Mouse (Mus musculus): ENCODE results near the gene Cited4. TPM values are rescaled to one million over a fixed set of nuclear protein-coding genes. Genes with fewer than 3 reads are reported as not detected.

Gene Cited4
- polyA plus RNA-seq, 1 experiment from 2014 or later, result 9.9 TPM

GRCm38 (mm10) chr4:120683278-120683997 is 17.1 kb downstream of the Cited4 start:
- Histone ChIP-seq H3K4me1 (peaks cover 6% of the 10 kb centered on the region; the same call in 1 of the 2 replicates), H3K36me3 (replicated peaks) (no peaks in the 10 kb centered on the region), H3K9me3 (no peaks in the 10 kb centered on the region), H3K27ac (replicated peaks) (no peak overlapping the region), H3K4me3 (no peak overlapping the region), H3K27me3 (replicated peaks; ENCODE audit: low read depth, poor library complexity, severe bottlenecking) (0 out of 2 replicates have a peak, but pooled peaks cover 4% of the 10 kb centered on the region)
- DNase-seq (ENCODE audit: low spot score), result no peak
- 61% methylated on average over 9 of the region's 9 CpGs for WGBS

GRCm38 (mm10) chr4:120687282-120687681 is 20.9 kb downstream of the Cited4 start:
- H3K27me3 ChIP-seq (replicated peaks; ENCODE audit: low read depth, poor library complexity, severe bottlenecking), result no peaks in the 10 kb centered on the region
- no peaks in the 10 kb centered on the region for H3K36me3 ChIP-seq (replicated peaks)
- no peak overlapping the region for H3K27ac ChIP-seq (replicated peaks)
- no peak overlapping the region for H3K4me3 ChIP-seq
- peaks cover 6% of the 10 kb centered on the region; the same call in 1 of the 2 replicates for H3K4me1 ChIP-seq
- H3K9me3 ChIP-seq, result no peaks in the 10 kb centered on the region
- 47% methylated on average over 6 of the region's 6 CpGs for WGBS
- DNase-seq (ENCODE audit: low spot score), result no peak

GRCm38 (mm10) chr4:120689317-120689716 is 22.9 kb downstream of the Cited4 start:
- 67% methylated on average over 6 of the region's 6 CpGs for WGBS
- no peaks in the 10 kb centered on the region for H3K36me3 ChIP-seq (replicated peaks)
- no peak for DNase-seq (ENCODE audit: low spot score)

DNA sequence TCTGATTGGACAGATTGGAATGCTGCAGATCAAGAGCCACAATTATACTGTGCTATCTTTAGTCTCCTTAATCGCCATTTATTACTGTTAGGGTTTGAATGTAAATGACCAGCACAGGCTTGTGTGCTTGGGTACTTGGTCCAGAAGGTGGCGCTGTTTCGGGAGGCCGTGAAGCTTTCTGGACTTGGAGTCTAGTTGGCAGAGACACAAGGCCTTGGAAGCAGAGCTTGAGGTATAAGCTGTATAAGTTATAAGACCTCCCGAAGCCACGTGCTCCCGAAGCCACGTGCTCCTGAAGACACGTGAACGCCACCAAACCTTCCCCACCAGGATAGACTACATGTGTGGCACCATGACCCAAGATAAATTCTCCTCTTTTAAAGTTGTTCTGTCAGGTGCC is 26.3 kb downstream of the Cited4 start:
- Histone ChIP-seq H3K36me3 (replicated peaks) (no peaks in the 10 kb centered on the region), H3K27ac (replicated peaks) (no peak overlapping the region), H3K4me3 (no peak overlapping the region), H3K4me1 (peaks cover 4% of the 10 kb centered on the region; the same call in 1 of the 2 replicates), H3K27me3 (replicated peaks; ENCODE audit: low read depth, poor library complexity, severe bottlenecking) (peaks cover 30% of the 10 kb centered on the region), H3K9me3 (no peaks in the 10 kb centered on the region)
- 41% methylated on average over 10 of the region's 10 CpGs for WGBS
- peak; percentile 71 for DNase-seq (ENCODE audit: low spot score)

More at GRCm38 (mm10) chr4:120689317-120689716, 22.9 kb downstream of the Cited4 start:
- Histone ChIP-seq H3K27me3 (replicated peaks; ENCODE audit: low read depth, poor library complexity, severe bottlenecking) (peaks cover 4% of the 10 kb centered on the region; the same call in 1 of the 2 replicates), H3K4me1 (peaks cover 6% of the 10 kb centered on the region; the same call in 1 of the 2 replicates), H3K4me3 (no peak overlapping the region), H3K27ac (replicated peaks) (no peak overlapping the region), H3K9me3 (no peaks in the 10 kb centered on the region)

- WGBS, result 87% methylated on average over 8 of the region's 8 CpGs
- H3K27ac ChIP-seq (replicated peaks), result no peak overlapping the region
- H3K27me3 ChIP-seq (replicated peaks; ENCODE audit: low read depth, poor library complexity, severe bottlenecking), result peaks cover 73% of the 10 kb centered on the region
- no peaks in the 10 kb centered on the region for H3K9me3 ChIP-seq
- H3K36me3 ChIP-seq (replicated peaks), result no peaks in the 10 kb centered on the region
- DNase-seq (ENCODE audit: low spot score), result no peak
- H3K4me3 ChIP-seq, result no peak overlapping the region; the same call in 1 of the 2 replicates
- H3K4me1 ChIP-seq, result peaks cover 9% of the 10 kb centered on the region
Measured at GRCm38 (mm10) chr4:120697353-120697752, 31.0 kb downstream of the Cited4 start.

DNA sequence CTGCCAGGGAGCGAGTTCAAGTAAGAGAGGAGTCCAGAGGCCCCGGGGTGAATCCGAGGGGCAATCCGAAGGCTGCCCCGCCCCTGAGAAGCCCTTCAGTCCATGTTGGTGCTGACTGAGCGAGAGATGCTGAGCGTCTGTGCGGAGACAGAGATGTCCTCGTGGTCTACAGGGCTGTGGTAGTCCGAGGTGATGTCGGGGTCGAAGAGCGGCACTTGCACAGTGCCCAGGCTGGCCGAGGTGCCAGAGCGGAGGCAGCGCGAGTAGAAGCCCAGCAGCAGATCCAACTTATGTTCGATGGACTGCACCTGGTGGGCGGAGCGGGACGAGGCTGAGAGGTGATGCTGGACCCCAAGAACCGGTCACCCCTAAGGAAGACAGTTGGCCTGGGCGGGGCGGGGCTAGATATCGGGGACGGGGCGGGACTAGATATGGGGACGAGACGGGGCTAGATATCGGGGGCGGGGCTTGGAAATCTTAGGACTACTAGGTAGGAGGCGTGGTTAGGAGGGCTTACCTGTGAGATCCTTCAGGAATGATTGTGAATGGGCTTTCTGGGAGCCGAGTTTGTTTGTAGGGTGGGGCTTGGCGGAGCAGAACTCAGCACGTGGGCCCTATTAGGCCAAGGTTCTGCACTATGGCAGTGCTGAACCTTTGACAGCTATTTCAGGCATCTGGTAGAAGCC is 31.6 kb downstream of the Cited4 start:
- H3K27me3 ChIP-seq (replicated peaks; ENCODE audit: low read depth, poor library complexity, severe bottlenecking), result peaks cover 77% of the 10 kb centered on the region
- WGBS, result 12% methylated on average over 35 of the region's 35 CpGs
- H3K4me1 ChIP-seq, result peaks cover 9% of the 10 kb centered on the region
- H3K27ac ChIP-seq (replicated peaks), result no peak overlapping the region
- H3K36me3 ChIP-seq (replicated peaks), result no peaks in the 10 kb centered on the region
- H3K9me3 ChIP-seq, result no peaks in the 10 kb centered on the region
- no peak for DNase-seq (ENCODE audit: low spot score)
- peak overlapping the region; percentile 36 for H3K4me3 ChIP-seq

- 72% methylated on average over 3 of the region's 3 CpGs for WGBS
- Histone ChIP-seq H3K4me1 (peaks cover 9% of the 10 kb centered on the region), H3K27me3 (replicated peaks; ENCODE audit: low read depth, poor library complexity, severe bottlenecking) (peaks cover 73% of the 10 kb centered on the region), H3K4me3 (no peak overlapping the region), H3K36me3 (replicated peaks) (no peaks in the 10 kb centered on the region), H3K9me3 (no peaks in the 10 kb centered on the region), H3K27ac (replicated peaks) (no peak overlapping the region)
- no peak for DNase-seq (ENCODE audit: low spot score)
Measured at GRCm38 (mm10) chr4:120701180-120701579, 34.8 kb downstream of the Cited4 start.

DNA sequence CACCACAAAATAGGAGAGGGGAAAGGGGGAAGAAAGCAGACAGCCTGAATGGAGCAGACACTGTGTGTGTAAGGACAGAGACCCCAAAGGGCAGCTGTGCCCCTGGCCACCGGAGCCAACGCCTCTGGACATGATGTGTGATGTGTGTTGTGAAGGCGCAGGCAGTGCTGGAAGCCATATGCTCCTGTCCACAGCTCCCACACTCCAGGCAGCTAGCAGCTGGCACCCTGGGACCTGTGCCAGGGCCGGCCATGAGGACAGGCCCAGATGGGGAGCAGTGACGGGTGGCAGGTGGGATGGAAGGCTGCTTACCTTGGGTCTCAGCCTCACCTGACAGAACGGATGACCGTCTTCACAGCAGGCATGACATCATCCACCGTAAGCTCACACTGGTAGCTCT is 35.7 kb downstream of the Cited4 start:
- Histone ChIP-seq H3K27ac (replicated peaks) (no peak overlapping the region), H3K9me3 (no peaks in the 10 kb centered on the region), H3K36me3 (replicated peaks) (no peaks in the 10 kb centered on the region), H3K4me1 (peaks cover 9% of the 10 kb centered on the region), H3K4me3 (no peak overlapping the region), H3K27me3 (replicated peaks; ENCODE audit: low read depth, poor library complexity, severe bottlenecking) (peaks cover 64% of the 10 kb centered on the region)
- WGBS, result 88% methylated on average over 8 of the region's 8 CpGs
- DNase-seq (ENCODE audit: low spot score), result no peak

- no peaks in the 10 kb centered on the region for H3K36me3 ChIP-seq (replicated peaks)
- 95% methylated on average over 2 of the region's 2 CpGs for WGBS
Measured at GRCm38 (mm10) chr4:120702511-120702910, 36.1 kb downstream of the Cited4 start.

DNA sequence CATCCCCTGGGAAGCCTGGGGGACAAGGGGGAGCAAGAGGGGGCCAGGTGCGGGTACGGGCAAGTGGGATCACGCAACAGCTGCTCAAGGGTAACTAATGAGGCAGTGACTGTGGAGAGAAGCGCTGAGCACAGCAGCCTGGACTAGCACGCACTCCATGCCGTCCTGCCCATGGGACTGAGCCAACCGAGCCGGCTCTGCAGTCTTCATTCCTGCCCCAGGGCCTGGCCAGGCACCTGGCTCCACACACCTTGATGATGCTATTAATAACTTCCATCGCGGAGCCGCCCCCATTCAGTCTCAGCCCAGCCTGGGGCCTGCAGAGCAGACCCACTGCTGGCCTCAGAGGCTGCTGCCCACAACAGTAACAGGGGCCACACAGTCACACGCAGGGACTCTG is 45.9 kb downstream of the Cited4 start:
- H3K4me3 ChIP-seq, result no peak overlapping the region
- H3K4me1 ChIP-seq, result peaks cover 37% of the 10 kb centered on the region
- H3K9me3 ChIP-seq, result no peaks in the 10 kb centered on the region
- 81% methylated on average over 12 of the region's 12 CpGs for WGBS
- H3K27ac ChIP-seq (replicated peaks), result no peak overlapping the region
- no peak for DNase-seq (ENCODE audit: low spot score)
- H3K27me3 ChIP-seq (replicated peaks; ENCODE audit: low read depth, poor library complexity, severe bottlenecking), result peaks cover 47% of the 10 kb centered on the region
- no peaks in the 10 kb centered on the region for H3K36me3 ChIP-seq (replicated peaks)

More at GRCm38 (mm10) chr4:120702511-120702910, 36.1 kb downstream of the Cited4 start:
- Histone ChIP-seq H3K27me3 (replicated peaks; ENCODE audit: low read depth, poor library complexity, severe bottlenecking) (peaks cover 60% of the 10 kb centered on the region), H3K4me3 (no peak overlapping the region), H3K27ac (replicated peaks) (no peak overlapping the region), H3K4me1 (peaks cover 7% of the 10 kb centered on the region), H3K9me3 (no peaks in the 10 kb centered on the region)
- no peak for DNase-seq (ENCODE audit: low spot score)

GRCm38 (mm10) chr4:120713021-120713420 is 46.6 kb downstream of the Cited4 start:
- no peaks in the 10 kb centered on the region for H3K36me3 ChIP-seq (replicated peaks)
- no peak overlapping the region for H3K4me3 ChIP-seq
- H3K27me3 ChIP-seq (replicated peaks; ENCODE audit: low read depth, poor library complexity, severe bottlenecking), result peaks cover 53% of the 10 kb centered on the region
- peaks cover 35% of the 10 kb centered on the region for H3K4me1 ChIP-seq
- H3K27ac ChIP-seq (replicated peaks), result no peak overlapping the region
- H3K9me3 ChIP-seq, result no peaks in the 10 kb centered on the region
- no peak for DNase-seq (ENCODE audit: low spot score)
- 93% methylated on average over 6 of the region's 6 CpGs for WGBS

DNA sequence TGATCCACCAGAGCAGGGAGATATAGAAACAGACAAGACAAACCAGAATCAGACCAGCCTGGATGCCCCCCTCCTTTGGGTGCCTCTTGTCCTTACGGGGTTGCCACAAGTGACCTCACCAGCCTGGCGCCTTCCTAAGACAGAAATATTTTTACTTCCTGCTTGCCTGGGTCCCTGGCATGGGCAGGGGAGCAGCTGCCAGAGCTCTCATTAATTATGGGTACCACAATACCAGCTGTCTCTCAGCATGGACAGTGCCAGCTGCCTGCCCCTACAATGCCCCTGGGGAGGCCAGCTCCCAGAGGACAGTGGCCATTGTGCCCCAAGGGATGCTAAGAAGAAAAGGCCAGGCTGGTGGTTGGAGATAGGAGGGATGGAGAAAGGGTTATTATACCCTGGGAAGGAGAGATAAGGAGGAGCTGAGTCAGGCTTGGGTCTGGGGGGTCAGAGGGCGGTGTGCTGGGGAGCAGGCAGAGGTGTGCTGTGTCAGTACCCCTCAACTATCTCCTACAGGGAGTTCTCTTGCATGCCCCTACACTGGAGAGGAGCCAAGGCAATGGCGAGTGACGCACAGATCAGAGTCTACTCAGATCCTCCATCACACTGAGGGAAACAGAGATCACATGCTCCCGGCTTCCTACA is 47.6 kb downstream of the Cited4 start:
- WGBS, result 87% methylated on average over 6 of the region's 6 CpGs
- Histone ChIP-seq H3K9me3 (no peaks in the 10 kb centered on the region), H3K27ac (replicated peaks) (no peak overlapping the region), H3K4me1 (peaks cover 31% of the 10 kb centered on the region), H3K27me3 (replicated peaks; ENCODE audit: low read depth, poor library complexity, severe bottlenecking) (peaks cover 55% of the 10 kb centered on the region), H3K36me3 (replicated peaks) (no peaks in the 10 kb centered on the region), H3K4me3 (no peak overlapping the region)
- DNase-seq (ENCODE audit: low spot score), result no peak
